Mouse (Mus musculus): ENCODE measurements around the gene Mut. TPM values are rescaled to one million over a fixed set of nuclear protein-coding genes. Genes with fewer than 3 reads are reported as not detected.
A peak's percentile ranks its signal among the peaks of the same experiment; 100 is the strongest.

Mut gene
- polyA plus RNA-seq, 2 experiments, result 18.2 to 31.6 TPM

- H3K4me1 ChIP-seq (ENCODE audit: control insufficient read depth, insufficient read depth, low read length), result peaks cover 5% of the 10 kb centered on the region; the same call in 1 of the 2 replicates
- no peaks in the 10 kb centered on the region for H3K36me3 ChIP-seq (ENCODE audit: control insufficient read depth, insufficient read depth, low read length)
- no peak overlapping the region for H3K9ac ChIP-seq (ENCODE audit: low read depth, low read length, severe bottlenecking)
- 76% methylated on average over 4 of the region's 4 CpGs for WGBS
- no peaks in the 10 kb centered on the region for H3K9me3 ChIP-seq (ENCODE audit: control insufficient read depth, low read length)
- no peak overlapping the region for H3K27ac ChIP-seq (replicated peaks; ENCODE audit: low read depth, low read length)
- TF ChIP-seq POLR2A (IDR thresholded peaks at IDR 0.05; ENCODE audit: borderline replicate concordance, extremely low read depth, insufficient read depth, insufficient read length), result no peak
- no peak for DNase-seq (ENCODE audit: low spot score)
- H3K4me2 ChIP-seq (replicated peaks; ENCODE audit: low read depth, low read length, severe bottlenecking), result no peak overlapping the region
- ATAC-seq (ENCODE audit: low FRiP score, low read depth), result no peak
- no peaks in the 10 kb centered on the region for H3K27me3 ChIP-seq (ENCODE audit: control insufficient read depth, insufficient read depth, low read length)
- H3K4me3 ChIP-seq (replicated peaks; ENCODE audit: low read length), result no peak overlapping the region
Observed at GRCm38 (mm10) chr17:40903345-40903744, 31.1 kb upstream of the Mut start.

GRCm38 (mm10) chr17:40904056-40904597 lies 30.4 kb upstream of the Mut start:
- 8% methylated on average over 11 of the region's 11 CpGs for WGBS

GRCm38 (mm10) chr17:40904721-40905154 lies 29.7 kb upstream of the Mut start:
- H3K4me2 ChIP-seq (replicated peaks; ENCODE audit: low read depth, low read length, severe bottlenecking), result peak overlapping the region; percentile 35; the same call in 1 of the 2 replicates
- 0 out of 2 replicates have a peak, but pooled peaks have one; percentile 26 for ATAC-seq (ENCODE audit: low FRiP score, low read depth)
- no peak overlapping the region for H3K27ac ChIP-seq (replicated peaks; ENCODE audit: low read depth, low read length)
- no peaks in the 10 kb centered on the region for H3K27me3 ChIP-seq (ENCODE audit: control insufficient read depth, insufficient read depth, low read length)
- no peak for TF ChIP-seq POLR2A (IDR thresholded peaks at IDR 0.05; ENCODE audit: borderline replicate concordance, extremely low read depth, insufficient read depth, insufficient read length)
- no peak overlapping the region for H3K9ac ChIP-seq (ENCODE audit: low read depth, low read length, severe bottlenecking)
- WGBS, result 10% methylated on average over 14 of the region's 14 CpGs
- no peaks in the 10 kb centered on the region for H3K36me3 ChIP-seq (ENCODE audit: control insufficient read depth, insufficient read depth, low read length)
- H3K9me3 ChIP-seq (ENCODE audit: control insufficient read depth, low read length), result no peaks in the 10 kb centered on the region
- peaks cover 5% of the 10 kb centered on the region; the same call in 1 of the 2 replicates for H3K4me1 ChIP-seq (ENCODE audit: control insufficient read depth, insufficient read depth, low read length)
- 0 out of 2 replicates have a peak overlapping the region, but pooled peaks have one; percentile 2 for H3K4me3 ChIP-seq (replicated peaks; ENCODE audit: low read length)
- DNase-seq (ENCODE audit: low spot score), result no peak

More at GRCm38 (mm10) chr17:40904056-40904597, 30.4 kb upstream of the Mut start:
- Histone ChIP-seq H3K36me3 (ENCODE audit: control insufficient read depth, insufficient read depth, low read length) (no peaks in the 10 kb centered on the region), H3K4me3 (replicated peaks; ENCODE audit: low read length) (no peak overlapping the region), H3K9me3 (ENCODE audit: control insufficient read depth, low read length) (no peaks in the 10 kb centered on the region), H3K27ac (replicated peaks; ENCODE audit: low read depth, low read length) (no peak overlapping the region), H3K9ac (ENCODE audit: low read depth, low read length, severe bottlenecking) (no peak overlapping the region), H3K4me1 (ENCODE audit: control insufficient read depth, insufficient read depth, low read length) (peaks cover 5% of the 10 kb centered on the region; the same call in 1 of the 2 replicates), H3K27me3 (ENCODE audit: control insufficient read depth, insufficient read depth, low read length) (no peaks in the 10 kb centered on the region), H3K4me2 (replicated peaks; ENCODE audit: low read depth, low read length, severe bottlenecking) (0 out of 2 replicates have a peak overlapping the region, but pooled peaks have one; percentile 7)
- no peak for ATAC-seq (ENCODE audit: low FRiP score, low read depth)
- no peak for TF ChIP-seq POLR2A (IDR thresholded peaks at IDR 0.05; ENCODE audit: borderline replicate concordance, extremely low read depth, insufficient read depth, insufficient read length)
- no peak for DNase-seq (ENCODE audit: low spot score)

- DNase-seq (ENCODE audit: low spot score) (no peak), ATAC-seq (ENCODE audit: low FRiP score, low read depth) (no peak)
- Histone ChIP-seq H3K4me1 (ENCODE audit: control insufficient read depth, insufficient read depth, low read length) (no peaks in the 10 kb centered on the region), H3K27me3 (ENCODE audit: control insufficient read depth, insufficient read depth, low read length) (no peaks in the 10 kb centered on the region), H3K36me3 (ENCODE audit: control insufficient read depth, insufficient read depth, low read length) (no peaks in the 10 kb centered on the region), H3K4me2 (replicated peaks; ENCODE audit: low read depth, low read length, severe bottlenecking) (no peak within 1 kb of the TSS), H3K27ac (replicated peaks; ENCODE audit: low read depth, low read length) (no peak within 1 kb of the TSS), H3K4me3 (replicated peaks; ENCODE audit: low read length) (no peak within 1 kb of the TSS), H3K9me3 (ENCODE audit: control insufficient read depth, low read length) (no peaks in the 10 kb centered on the region), H3K9ac (ENCODE audit: low read depth, low read length, severe bottlenecking) (no peak within 1 kb of the TSS)
- 95% methylated on average over 2 of the region's 2 CpGs for WGBS
- TF ChIP-seq POLR2A (IDR thresholded peaks at IDR 0.05; ENCODE audit: borderline replicate concordance, extremely low read depth, insufficient read depth, insufficient read length), result no peak
Observed at GRCm38 (mm10) chr17:40914250-40914649, 20.2 kb upstream of the Mut start, which contains the start of gene Glyatl3. Gene Glyatl3 (minus strand): TSS chr17:40914350.

- DNase-seq (ENCODE audit: low spot score) (no peak), ATAC-seq (ENCODE audit: low FRiP score, low read depth) (no peak)
- H3K27me3 ChIP-seq (ENCODE audit: control insufficient read depth, insufficient read depth, low read length), result no peaks in the 10 kb centered on the region
- no peak overlapping the region for H3K27ac ChIP-seq (replicated peaks; ENCODE audit: low read depth, low read length)
- H3K36me3 ChIP-seq (ENCODE audit: control insufficient read depth, insufficient read depth, low read length), result no peaks in the 10 kb centered on the region
- no peak overlapping the region for H3K4me3 ChIP-seq (replicated peaks; ENCODE audit: low read length)
- no peak overlapping the region for H3K9ac ChIP-seq (ENCODE audit: low read depth, low read length, severe bottlenecking)
- no peaks in the 10 kb centered on the region for H3K4me1 ChIP-seq (ENCODE audit: control insufficient read depth, insufficient read depth, low read length)
- no peak for TF ChIP-seq POLR2A (IDR thresholded peaks at IDR 0.05; ENCODE audit: borderline replicate concordance, extremely low read depth, insufficient read depth, insufficient read length)
- 100% methylated on average over 1 of the region's 2 CpGs for WGBS
- H3K9me3 ChIP-seq (ENCODE audit: control insufficient read depth, low read length), result no peaks in the 10 kb centered on the region
- no peak overlapping the region for H3K4me2 ChIP-seq (replicated peaks; ENCODE audit: low read depth, low read length, severe bottlenecking)
Observed at GRCm38 (mm10) chr17:40915499-40915898, 19.0 kb upstream of the Mut start.

Measured in limb, embryonic 14.5 days (tissue).